Mouse (Mus musculus): ENCODE data around the gene AU040320. TPM values are rescaled to one million over a fixed set of nuclear protein-coding genes. Genes with fewer than 3 reads are reported as not detected.

AU040320 gene
- polyA plus RNA-seq, 1 experiment from 2014 or later, result 18.9 TPM

- Histone ChIP-seq H3K27me3 (ENCODE audit: control insufficient read depth, insufficient read depth, low read length) (no peaks in the 10 kb centered on the region), H3K4me2 (ENCODE audit: low read depth, severe bottlenecking) (no peak overlapping the region), H3K4me3 (ENCODE audit: low read depth, low read length) (no peak overlapping the region), H3K27ac (replicated peaks; ENCODE audit: low read depth, low read length) (no peak overlapping the region), H3K4me1 (ENCODE audit: control insufficient read depth, insufficient read depth, low read length) (no peaks in the 10 kb centered on the region), H3K9me3 (ENCODE audit: control insufficient read depth, low read length) (no peaks in the 10 kb centered on the region), H3K36me3 (ENCODE audit: control insufficient read depth, insufficient read depth, low read length) (0 out of 2 replicates have a peak, but pooled peaks cover 2% of the 10 kb centered on the region), H3K9ac (ENCODE audit: low read length) (no peak overlapping the region)
- ATAC-seq (ENCODE audit: insufficient number of reproducible peaks, low FRiP score, low TSS enrichment, low read depth), result no peak
- 55% methylated on average over 4 of the region's 4 CpGs for WGBS
- DNase-seq (ENCODE audit: low spot score), result no peak
Measured at GRCm38 (mm10) chr4:126770831-126771230, 17.5 kb downstream of the AU040320 start.

- H3K4me3 ChIP-seq (ENCODE audit: low read depth, low read length), result no peak overlapping the region
- no peaks in the 10 kb centered on the region for H3K27me3 ChIP-seq (ENCODE audit: control insufficient read depth, insufficient read depth, low read length)
- no peaks in the 10 kb centered on the region for H3K4me1 ChIP-seq (ENCODE audit: control insufficient read depth, insufficient read depth, low read length)
- H3K27ac ChIP-seq (replicated peaks; ENCODE audit: low read depth, low read length), result no peak overlapping the region
- no peak for ATAC-seq (ENCODE audit: insufficient number of reproducible peaks, low FRiP score, low TSS enrichment, low read depth)
- no peak overlapping the region for H3K4me2 ChIP-seq (ENCODE audit: low read depth, severe bottlenecking)
- no peak overlapping the region for H3K9ac ChIP-seq (ENCODE audit: low read length)
- no peaks in the 10 kb centered on the region for H3K9me3 ChIP-seq (ENCODE audit: control insufficient read depth, low read length)
- no peaks in the 10 kb centered on the region for H3K36me3 ChIP-seq (ENCODE audit: control insufficient read depth, insufficient read depth, low read length)
- DNase-seq (ENCODE audit: low spot score), result no peak
- WGBS, result 92% methylated on average over 6 of the region's 6 CpGs
Measured at GRCm38 (mm10) chr4:126773871-126774270, 20.5 kb downstream of the AU040320 start.

DNA sequence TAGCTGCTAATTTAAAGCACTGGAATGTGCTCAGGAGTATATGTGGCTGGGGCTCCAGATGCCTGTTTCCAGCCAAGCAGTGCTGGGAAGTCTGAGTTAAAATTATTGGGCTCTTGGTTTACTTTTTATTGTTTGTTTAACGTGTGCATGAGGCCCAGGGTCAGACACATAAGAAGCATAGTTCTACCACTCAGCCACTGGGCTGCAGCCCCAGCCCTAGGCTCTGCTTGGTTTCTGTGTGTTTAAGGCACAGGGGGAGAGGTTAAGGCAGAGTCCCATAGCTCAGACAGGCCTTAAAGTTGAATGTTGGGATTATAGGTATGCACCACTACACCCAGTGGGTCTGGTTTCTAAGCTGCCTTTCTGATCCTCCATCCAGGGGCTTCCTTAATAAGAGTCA, 21.8 kb downstream of the AU040320 start:
- ATAC-seq (ENCODE audit: insufficient number of reproducible peaks, low FRiP score, low TSS enrichment, low read depth), result no peak
- H3K9me3 ChIP-seq (ENCODE audit: control insufficient read depth, low read length), result no peaks in the 10 kb centered on the region

DNA sequence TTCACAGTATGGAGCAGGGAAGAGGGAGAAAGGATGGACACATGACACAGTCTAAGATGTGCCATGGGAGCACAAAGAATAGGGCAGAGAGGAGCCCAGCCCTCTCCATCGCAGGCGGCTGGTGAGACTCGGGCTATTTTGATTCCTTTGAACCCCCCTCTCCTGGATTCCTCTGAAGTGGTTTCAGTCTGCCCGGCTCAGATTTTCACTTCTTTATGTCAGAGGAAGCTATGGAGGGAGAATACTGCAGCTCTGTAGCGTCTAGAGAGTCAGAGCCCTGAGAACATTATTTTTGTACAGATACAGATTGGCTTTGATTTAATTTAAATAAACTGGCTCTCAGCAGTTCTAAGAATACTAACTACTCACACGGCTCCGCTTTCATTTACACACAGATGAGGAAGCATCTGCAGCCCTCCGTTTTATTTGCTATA, 25.8 kb downstream of the AU040320 start:
- no peak overlapping the region for H3K9ac ChIP-seq (ENCODE audit: low read length)
- H3K36me3 ChIP-seq (ENCODE audit: control insufficient read depth, insufficient read depth, low read length), result no peaks in the 10 kb centered on the region
- 48% methylated on average over 8 of the region's 8 CpGs for WGBS
- DNase-seq (ENCODE audit: low spot score) (no peak), ATAC-seq (ENCODE audit: insufficient number of reproducible peaks, low FRiP score, low TSS enrichment, low read depth) (no peak)
- H3K4me3 ChIP-seq (ENCODE audit: low read depth, low read length), result no peak overlapping the region
- peaks cover 10% of the 10 kb centered on the region; the same call in 1 of the 2 replicates for H3K4me1 ChIP-seq (ENCODE audit: control insufficient read depth, insufficient read depth, low read length)
- no peak overlapping the region for H3K4me2 ChIP-seq (ENCODE audit: low read depth, severe bottlenecking)
- H3K9me3 ChIP-seq (ENCODE audit: control insufficient read depth, low read length), result no peaks in the 10 kb centered on the region
- no peak overlapping the region for H3K27ac ChIP-seq (replicated peaks; ENCODE audit: low read depth, low read length)
- H3K27me3 ChIP-seq (ENCODE audit: control insufficient read depth, insufficient read depth, low read length), result no peaks in the 10 kb centered on the region

More for the DNA sequence above, 21.8 kb downstream of the AU040320 start:
- H3K27me3 ChIP-seq (ENCODE audit: control insufficient read depth, insufficient read depth, low read length), result no peaks in the 10 kb centered on the region
- no peak overlapping the region for H3K27ac ChIP-seq (replicated peaks; ENCODE audit: low read depth, low read length)
- H3K9ac ChIP-seq (ENCODE audit: low read length), result no peak overlapping the region
- no peak overlapping the region for H3K4me3 ChIP-seq (ENCODE audit: low read depth, low read length)
- DNase-seq (ENCODE audit: low spot score), result no peak
- H3K4me2 ChIP-seq (ENCODE audit: low read depth, severe bottlenecking), result no peak overlapping the region
- H3K36me3 ChIP-seq (ENCODE audit: control insufficient read depth, insufficient read depth, low read length), result no peaks in the 10 kb centered on the region
- WGBS, result 45% methylated on average over 1 of the region's 1 CpGs
- 0 out of 2 replicates have a peak, but pooled peaks cover 2% of the 10 kb centered on the region for H3K4me1 ChIP-seq (ENCODE audit: control insufficient read depth, insufficient read depth, low read length)

DNA sequence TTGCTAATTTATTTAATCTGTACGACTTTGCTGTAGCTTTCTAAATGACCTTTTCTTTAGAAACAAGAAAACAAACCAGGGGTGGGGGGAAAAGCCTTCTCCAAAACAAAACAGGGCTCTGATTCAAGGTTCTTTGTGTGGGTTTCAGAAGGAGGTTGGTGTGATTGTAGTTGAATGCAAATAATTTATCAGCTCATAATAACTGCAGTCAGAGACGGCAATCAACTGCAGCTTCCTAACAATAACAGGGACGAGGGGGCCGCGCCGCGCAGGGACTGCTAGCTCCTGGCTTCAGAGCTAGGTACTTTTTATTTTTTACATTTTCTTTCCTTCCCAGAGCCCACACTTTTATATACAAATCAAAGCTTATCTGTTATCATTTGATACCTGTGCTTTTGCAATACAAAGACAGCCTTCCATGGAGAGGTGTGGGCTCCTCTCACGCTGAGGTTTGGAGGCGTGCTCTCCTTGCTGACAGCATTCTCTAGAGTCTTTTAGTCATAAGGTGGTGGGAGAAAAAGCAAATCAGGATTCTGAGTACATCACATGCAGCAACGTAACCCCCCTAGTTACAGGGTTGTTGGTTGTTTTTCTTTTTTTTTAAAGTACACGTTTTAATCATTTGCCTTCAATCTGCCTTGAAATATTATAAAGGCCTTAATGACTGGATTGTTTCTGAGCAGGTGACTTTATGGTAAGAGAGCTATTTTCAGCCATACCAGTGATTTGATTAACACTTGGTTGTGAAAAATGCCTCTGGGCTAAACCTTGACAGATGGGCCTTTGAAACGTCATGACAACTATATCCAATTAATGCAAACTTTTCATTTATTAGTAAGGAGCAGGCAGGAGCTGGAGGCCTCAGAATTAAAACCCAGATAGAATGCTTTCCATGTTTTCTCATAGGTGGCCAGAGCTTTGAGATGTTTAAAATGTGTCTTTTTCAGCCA, 26.8 kb downstream of the AU040320 start:
- Histone ChIP-seq H3K9me3 (ENCODE audit: control insufficient read depth, low read length) (no peaks in the 10 kb centered on the region), H3K4me1 (ENCODE audit: control insufficient read depth, insufficient read depth, low read length) (peaks cover 10% of the 10 kb centered on the region; the same call in 1 of the 2 replicates), H3K27ac (replicated peaks; ENCODE audit: low read depth, low read length) (0 out of 2 replicates have a peak overlapping the region, but pooled peaks have one; percentile 36), H3K36me3 (ENCODE audit: control insufficient read depth, insufficient read depth, low read length) (no peaks in the 10 kb centered on the region), H3K4me3 (ENCODE audit: low read depth, low read length) (no peak overlapping the region), H3K4me2 (ENCODE audit: low read depth, severe bottlenecking) (no peak overlapping the region), H3K9ac (ENCODE audit: low read length) (no peak overlapping the region), H3K27me3 (ENCODE audit: control insufficient read depth, insufficient read depth, low read length) (no peaks in the 10 kb centered on the region)
- 67% methylated on average over 12 of the region's 12 CpGs for WGBS
- DNase-seq (ENCODE audit: low spot score), result no peak
- ATAC-seq (ENCODE audit: insufficient number of reproducible peaks, low FRiP score, low TSS enrichment, low read depth), result no peak

DNA sequence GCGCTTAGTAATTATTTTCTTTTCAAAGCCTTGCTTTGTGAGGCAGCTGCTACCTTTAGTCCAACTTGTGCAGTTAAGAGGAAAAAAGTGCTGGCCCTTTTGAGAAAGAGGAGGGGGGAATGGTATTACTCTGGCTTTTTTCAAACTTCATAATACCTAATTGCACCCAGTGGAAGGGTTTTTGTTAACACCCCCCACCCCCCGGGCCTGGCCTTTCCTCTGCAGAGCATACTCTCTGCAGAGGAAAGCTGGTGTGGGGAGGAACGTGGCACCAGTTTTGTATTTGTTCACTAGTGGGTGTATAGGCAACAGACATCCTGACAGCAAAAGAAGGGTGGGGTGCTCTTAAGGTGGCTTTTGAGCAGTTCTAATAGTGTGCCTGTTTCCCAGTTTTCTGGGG, 28.5 kb downstream of the AU040320 start:
- Histone ChIP-seq H3K4me1 (ENCODE audit: control insufficient read depth, insufficient read depth, low read length) (peaks cover 10% of the 10 kb centered on the region; the same call in 1 of the 2 replicates), H3K36me3 (ENCODE audit: control insufficient read depth, insufficient read depth, low read length) (no peaks in the 10 kb centered on the region), H3K9ac (ENCODE audit: low read length) (no peak overlapping the region), H3K27me3 (ENCODE audit: control insufficient read depth, insufficient read depth, low read length) (no peaks in the 10 kb centered on the region), H3K27ac (replicated peaks; ENCODE audit: low read depth, low read length) (peak overlapping the region; percentile 63; the same call in 1 of the 2 replicates), H3K4me3 (ENCODE audit: low read depth, low read length) (no peak overlapping the region), H3K9me3 (ENCODE audit: control insufficient read depth, low read length) (no peaks in the 10 kb centered on the region), H3K4me2 (ENCODE audit: low read depth, severe bottlenecking) (no peak overlapping the region)
- WGBS, result 60% methylated on average over 3 of the region's 3 CpGs
- no peak for DNase-seq (ENCODE audit: low spot score)
- no peak for ATAC-seq (ENCODE audit: insufficient number of reproducible peaks, low FRiP score, low TSS enrichment, low read depth)

DNA sequence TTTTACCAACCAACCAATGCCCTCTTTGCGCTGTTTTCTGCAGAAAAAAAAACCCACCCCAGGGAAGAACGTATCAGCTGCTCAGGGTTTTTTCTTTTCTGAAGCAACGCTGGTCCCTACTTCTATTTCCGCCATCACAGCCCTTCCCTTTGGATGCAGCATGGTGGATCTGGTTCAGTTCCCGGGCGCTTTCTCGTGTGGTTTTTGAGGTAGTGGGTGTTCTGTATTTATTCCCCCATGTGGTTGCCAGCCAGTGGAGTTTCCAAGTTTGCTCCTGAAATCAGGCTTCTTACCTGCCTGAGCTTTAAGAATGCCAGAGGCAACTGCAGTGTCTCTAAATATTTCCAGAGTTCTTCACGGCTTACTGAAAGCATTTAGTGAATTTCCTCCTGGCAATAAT, 29.2 kb downstream of the AU040320 start:
- Histone ChIP-seq H3K27ac (replicated peaks; ENCODE audit: low read depth, low read length) (no peak overlapping the region), H3K9me3 (ENCODE audit: control insufficient read depth, low read length) (no peaks in the 10 kb centered on the region), H3K4me3 (ENCODE audit: low read depth, low read length) (no peak overlapping the region), H3K9ac (ENCODE audit: low read length) (no peak overlapping the region), H3K4me1 (ENCODE audit: control insufficient read depth, insufficient read depth, low read length) (peaks cover 10% of the 10 kb centered on the region; the same call in 1 of the 2 replicates), H3K27me3 (ENCODE audit: control insufficient read depth, insufficient read depth, low read length) (no peaks in the 10 kb centered on the region), H3K36me3 (ENCODE audit: control insufficient read depth, insufficient read depth, low read length) (no peaks in the 10 kb centered on the region), H3K4me2 (ENCODE audit: low read depth, severe bottlenecking) (no peak overlapping the region)
- 79% methylated on average over 8 of the region's 8 CpGs for WGBS
- no peak for ATAC-seq (ENCODE audit: insufficient number of reproducible peaks, low FRiP score, low TSS enrichment, low read depth)
- DNase-seq (ENCODE audit: low spot score), result no peak

DNA sequence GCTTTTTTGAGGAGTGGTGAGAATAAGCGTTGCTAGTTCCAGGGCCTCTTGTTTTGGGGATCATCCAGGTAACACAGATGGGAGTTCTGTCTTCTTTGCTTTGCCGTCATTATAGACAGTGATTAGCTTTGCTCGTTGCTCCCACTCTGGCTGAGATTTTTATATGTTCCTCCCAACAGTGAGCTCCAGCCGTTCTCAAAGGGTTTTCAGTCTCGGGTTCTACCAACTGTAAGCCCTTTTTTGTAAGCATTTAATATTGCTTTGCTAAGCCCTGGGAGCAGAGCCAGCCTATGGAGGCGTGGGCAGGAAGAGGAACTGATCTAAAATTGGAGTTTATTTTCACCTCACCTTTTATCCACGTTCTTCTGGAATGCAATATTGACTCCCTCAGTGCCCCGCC, 29.7 kb downstream of the AU040320 start:
- H3K27ac ChIP-seq (replicated peaks; ENCODE audit: low read depth, low read length), result no peak overlapping the region
- no peak overlapping the region for H3K4me3 ChIP-seq (ENCODE audit: low read depth, low read length)
- H3K4me2 ChIP-seq (ENCODE audit: low read depth, severe bottlenecking), result no peak overlapping the region
- ATAC-seq (ENCODE audit: insufficient number of reproducible peaks, low FRiP score, low TSS enrichment, low read depth) (no peak), DNase-seq (ENCODE audit: low spot score) (no peak)
- H3K9ac ChIP-seq (ENCODE audit: low read length), result no peak overlapping the region
- no peaks in the 10 kb centered on the region for H3K9me3 ChIP-seq (ENCODE audit: control insufficient read depth, low read length)
- H3K4me1 ChIP-seq (ENCODE audit: control insufficient read depth, insufficient read depth, low read length), result peaks cover 10% of the 10 kb centered on the region; the same call in 1 of the 2 replicates
- WGBS, result 72% methylated on average over 8 of the region's 8 CpGs
- H3K27me3 ChIP-seq (ENCODE audit: control insufficient read depth, insufficient read depth, low read length), result no peaks in the 10 kb centered on the region
- H3K36me3 ChIP-seq (ENCODE audit: control insufficient read depth, insufficient read depth, low read length), result no peaks in the 10 kb centered on the region
